Mouse (Mus musculus): ENCODE measurements around the gene E130114P18Rik.
A peak's percentile ranks its signal among the peaks of the same experiment; 100 is the strongest.

Gene E130114P18Rik

GRCm38 (mm10) chr4:97776388-97777080 lies 1.3 kb downstream of the E130114P18Rik start:
- DNase-seq (ENCODE audit: low spot score in 2 of 2): no peak

- no peak for DNase-seq (ENCODE audit: low spot score in 2 of 2)
These were observed 2.2 kb downstream of the E130114P18Rik start for GRCm38 (mm10) chr4:97775494-97776265.

GRCm38 (mm10) chr4:97775059-97775458 lies 2.8 kb downstream of the E130114P18Rik start:
- DNase-seq (ENCODE audit: low spot score in 2 of 2): peak in 1 of 2 experiments; percentile 70

- no peak for DNase-seq (ENCODE audit: low spot score in 2 of 2)
These were observed 3.4 kb downstream of the E130114P18Rik start for GRCm38 (mm10) chr4:97774446-97774950.

DNA sequence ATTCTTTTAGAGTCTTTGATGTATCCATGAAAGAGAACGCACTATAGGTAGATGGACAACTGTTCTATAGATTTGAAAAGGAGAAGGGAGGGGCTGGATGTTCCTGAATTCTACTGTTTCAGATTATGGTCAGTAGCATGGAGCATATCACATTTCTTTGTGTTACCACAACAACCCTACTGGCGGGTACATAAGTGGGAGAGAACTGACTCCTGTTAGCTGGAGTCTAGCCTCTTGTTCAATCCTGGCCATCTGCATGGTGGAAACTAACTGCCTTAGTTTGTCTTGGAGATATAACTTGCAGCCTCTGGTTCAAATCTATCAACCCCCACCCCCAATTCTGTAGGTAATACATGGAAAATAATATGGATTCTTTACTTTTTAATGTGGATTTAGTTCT lies 4.1 kb downstream of the E130114P18Rik start:
- DNase-seq (ENCODE audit: low spot score in 2 of 2): no peak

- peak; percentile 74 to 90 for DNase-seq (ENCODE audit: low spot score in 2 of 2)
These were observed 4.7 kb downstream of the E130114P18Rik start for GRCm38 (mm10) chr4:97773110-97773593.

DNA sequence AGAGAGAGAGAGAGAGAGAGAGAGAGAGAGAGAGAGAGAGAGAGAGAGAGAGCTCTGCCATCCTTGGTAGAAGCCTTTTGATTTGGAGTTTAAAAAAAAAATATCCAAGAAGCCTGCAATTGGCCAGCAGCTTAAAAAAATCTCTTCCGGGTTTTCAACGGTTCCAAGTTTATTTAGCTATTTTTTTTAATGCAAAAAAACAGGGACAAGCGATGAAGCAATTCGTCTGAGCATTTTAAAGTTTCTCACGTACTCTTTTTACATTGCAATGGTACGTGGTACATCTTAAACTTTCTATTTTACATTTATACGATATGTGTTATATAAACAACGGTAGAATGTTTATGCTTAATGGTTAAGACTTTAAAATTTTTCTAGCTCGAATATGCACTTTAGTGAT lies 5.2 kb downstream of the E130114P18Rik start, which contains the start of gene Nfia:
Gene Nfia, plus strand, starts transcription at position 94 of the 400 bp plus-strand sequence.
- no peak for DNase-seq (ENCODE audit: low spot score in 2 of 2)

- peak; percentile 92 to 99 for DNase-seq (ENCODE audit: low spot score in 2 of 2)
These were observed 5.8 kb downstream of the E130114P18Rik start for GRCm38 (mm10) chr4:97772084-97772484.

GRCm38 (mm10) chr4:97771426-97771825 lies 6.5 kb downstream of the E130114P18Rik start:
- no peak for DNase-seq (ENCODE audit: low spot score in 2 of 2)

- no peak for DNase-seq (ENCODE audit: low spot score in 2 of 2)
These were observed 8.0 kb downstream of the E130114P18Rik start for GRCm38 (mm10) chr4:97769861-97770260.

GRCm38 (mm10) chr4:97767516-97767915 lies 10.4 kb downstream of the E130114P18Rik start:
- DNase-seq (ENCODE audit: low spot score in 2 of 2): no peak

GRCm38 (mm10) chr4:97767025-97767424 lies 10.9 kb downstream of the E130114P18Rik start:
- no peak for DNase-seq (ENCODE audit: low spot score in 2 of 2)

DNA sequence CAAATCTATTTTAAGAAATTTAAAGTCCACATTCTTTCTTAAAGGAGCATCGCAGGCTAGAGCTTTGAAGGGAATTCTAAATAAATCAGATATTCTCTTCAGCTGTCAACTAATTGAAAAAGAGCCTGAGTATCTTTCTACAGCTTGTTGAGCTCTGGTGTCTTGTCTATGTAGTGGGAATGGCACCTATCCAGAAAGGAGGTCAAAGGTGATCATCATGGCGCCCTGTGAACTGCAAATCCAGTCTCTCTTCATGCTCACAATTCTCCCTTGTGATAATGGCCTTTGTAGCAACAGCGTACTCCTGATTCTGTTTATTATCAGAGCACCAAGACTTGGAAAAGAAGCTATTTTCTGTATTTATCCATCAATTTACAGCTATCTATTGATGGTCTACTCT lies 11.8 kb downstream of the E130114P18Rik start:
- no peak for DNase-seq (ENCODE audit: low spot score in 2 of 2)

GRCm38 (mm10) chr4:97765341-97766020 lies 12.4 kb downstream of the E130114P18Rik start:
- DNase-seq (ENCODE audit: low spot score in 2 of 2): no peak

DNA sequence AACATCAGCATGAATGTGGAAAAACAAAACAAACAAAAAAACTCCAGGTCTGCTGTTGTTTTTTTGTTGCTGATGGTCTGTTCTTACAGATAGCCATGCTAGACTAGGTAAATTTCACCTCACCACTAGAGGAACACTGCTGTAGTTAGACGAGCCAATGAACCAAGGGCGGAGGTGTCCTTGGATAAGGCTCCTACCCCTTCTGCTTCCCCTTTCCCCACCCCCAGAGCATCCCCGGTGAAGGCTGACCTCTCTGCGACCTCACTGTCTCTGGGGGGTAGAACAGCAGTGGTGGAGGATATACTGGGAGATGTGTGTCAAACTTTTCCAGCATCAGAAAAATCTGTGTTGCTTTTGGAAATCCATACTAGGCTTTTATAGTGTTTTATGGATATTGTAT lies 13.3 kb downstream of the E130114P18Rik start:
- DNase-seq (ENCODE audit: low spot score in 2 of 2): no peak

GRCm38 (mm10) chr4:97758661-97759060 lies 19.2 kb downstream of the E130114P18Rik start:
- DNase-seq (ENCODE audit: low spot score in 2 of 2): no peak

GRCm38 (mm10) chr4:97757978-97758461 lies 19.9 kb downstream of the E130114P18Rik start:
- no peak for DNase-seq (ENCODE audit: low spot score in 2 of 2)

- peak; percentile 65 to 73 for DNase-seq (ENCODE audit: low spot score in 2 of 2)
These were observed 20.5 kb downstream of the E130114P18Rik start for GRCm38 (mm10) chr4:97757207-97757977.

- no peak for DNase-seq (ENCODE audit: low spot score in 2 of 2)
These were observed 23.6 kb downstream of the E130114P18Rik start for GRCm38 (mm10) chr4:97754241-97754640.

- DNase-seq (ENCODE audit: low spot score in 2 of 2): no peak
These were observed 24.4 kb downstream of the E130114P18Rik start for GRCm38 (mm10) chr4:97753521-97753920.

Measured in urinary bladder, adult 18-20 months (tissue).